Mouse (Mus musculus) inflammation-experienced regulatory T-cells, adult 6 months (primary cell): ENCODE measurements around the gene Rnf8. TPM values are rescaled to one million over a fixed set of nuclear protein-coding genes. Genes with fewer than 3 reads are reported as not detected.
A peak's percentile ranks its signal among the peaks of the same experiment; 100 is the strongest.

Experiments
- ATAC-seq: one replicate; pipeline ENCODE4 v1.8.0; 2017
- polyA plus RNA-seq, 3 experiments: library from polyadenylated mRNA; unstranded; fragments of 100-300 nt; shearing (Covaris generic); gene quantifications; one replicate each; pipeline ENCODE4 v1.2.1; 2017

Rnf8 gene
- polyA plus RNA-seq, 3 experiments from 2014 or later = 24.6 to 27.5 (median 24.9) TPM

DNA sequence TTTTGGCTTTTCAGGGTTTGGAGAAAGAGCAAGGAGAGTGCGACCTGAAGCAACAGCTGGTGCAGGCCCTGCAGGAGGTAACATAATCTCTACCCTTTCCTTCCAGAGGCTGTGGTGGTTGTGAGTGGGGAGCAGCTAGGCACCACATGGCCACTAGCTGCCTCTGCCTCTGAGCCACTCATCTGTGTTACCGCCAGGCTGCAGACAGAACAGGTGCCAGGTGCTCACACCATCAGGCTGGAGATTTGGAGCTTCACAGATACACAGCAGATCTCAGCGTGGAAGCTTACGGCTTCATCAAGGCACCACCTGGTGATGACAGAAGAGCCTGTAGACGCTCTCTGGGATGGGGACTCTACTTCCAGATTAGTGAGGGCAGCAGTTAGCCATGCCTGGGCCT lies 14.4 kb downstream of the Rnf8 start:
- ATAC-seq = no peak

- no peak for ATAC-seq
These were observed 15.0 kb downstream of the Rnf8 start for GRCm38 (mm10) chr17:29629620-29630019.

GRCm38 (mm10) chr17:29632312-29632711 lies 17.7 kb downstream of the Rnf8 start:
- ATAC-seq = no peak

DNA sequence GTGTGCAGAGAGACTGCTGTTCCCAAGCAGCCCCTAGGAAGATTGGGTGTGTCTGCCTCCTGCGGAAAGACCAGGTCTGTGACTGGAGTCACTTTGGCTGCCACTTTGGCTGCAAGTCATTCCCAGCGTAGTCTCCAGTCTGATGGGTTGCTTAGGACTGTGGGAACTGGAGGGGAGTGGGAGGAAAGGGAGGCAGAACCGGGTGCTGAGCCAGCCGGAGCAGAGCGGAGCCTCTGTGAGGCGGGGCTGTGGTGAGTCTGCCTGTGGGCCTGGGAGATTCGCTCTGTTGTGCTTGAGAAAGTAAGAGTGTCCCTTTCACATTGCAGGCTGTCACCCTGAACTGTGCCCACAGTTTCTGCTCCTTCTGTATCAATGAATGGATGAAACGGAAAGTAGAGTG lies 20.9 kb downstream of the Rnf8 start:
- ATAC-seq = no peak

DNA sequence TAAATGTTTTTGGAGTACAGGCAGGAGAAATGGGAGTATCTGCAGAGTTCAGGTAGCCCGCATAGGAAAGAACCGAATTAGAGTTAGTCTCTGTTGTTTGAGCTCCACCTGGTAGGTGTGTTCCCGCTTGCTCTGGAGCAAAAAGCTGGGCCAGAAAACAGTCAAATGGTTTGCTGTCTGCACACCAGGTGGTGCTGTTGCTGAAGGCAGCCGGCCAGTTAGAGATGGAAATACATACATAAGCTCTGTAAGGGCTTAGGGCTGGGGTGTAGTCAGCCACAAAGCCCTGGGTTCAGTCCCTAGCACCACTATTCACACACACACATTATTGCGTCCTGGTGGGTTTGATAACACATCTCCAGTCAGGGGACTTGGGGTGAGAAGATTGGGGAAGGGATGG lies 21.5 kb downstream of the Rnf8 start:
- no peak for ATAC-seq

- no peak for ATAC-seq
These were observed 22.8 kb downstream of the Rnf8 start for GRCm38 (mm10) chr17:29637377-29637776.

GRCm38 (mm10) chr17:29637895-29638294 lies 23.3 kb downstream of the Rnf8 start:
- no peak for ATAC-seq

GRCm38 (mm10) chr17:29640971-29641370 lies 26.4 kb downstream of the Rnf8 start:
- ATAC-seq = no peak

DNA sequence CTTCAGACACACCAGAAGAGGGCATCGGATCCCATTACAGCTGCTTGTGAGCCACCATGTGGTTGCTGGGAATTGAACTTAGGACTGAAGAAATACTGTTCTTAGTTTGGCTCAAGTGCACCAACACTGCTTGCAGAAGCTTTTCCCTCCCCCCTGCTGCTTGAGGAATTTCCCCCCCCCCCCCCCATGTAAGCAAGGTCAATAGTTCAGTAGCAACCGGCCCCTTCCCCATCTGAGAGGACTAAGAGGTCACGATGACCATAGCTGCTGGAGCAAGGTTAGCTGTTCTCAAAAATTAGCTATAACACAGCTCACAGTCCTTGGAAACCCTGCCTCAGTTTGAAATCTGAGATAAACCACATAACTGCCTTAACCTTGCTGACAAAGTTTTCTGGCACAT lies 27.6 kb downstream of the Rnf8 start:
- ATAC-seq = no peak

- ATAC-seq = no peak
These were observed 43.7 kb downstream of the Rnf8 start for GRCm38 (mm10) chr17:29658249-29658648.

DNA sequence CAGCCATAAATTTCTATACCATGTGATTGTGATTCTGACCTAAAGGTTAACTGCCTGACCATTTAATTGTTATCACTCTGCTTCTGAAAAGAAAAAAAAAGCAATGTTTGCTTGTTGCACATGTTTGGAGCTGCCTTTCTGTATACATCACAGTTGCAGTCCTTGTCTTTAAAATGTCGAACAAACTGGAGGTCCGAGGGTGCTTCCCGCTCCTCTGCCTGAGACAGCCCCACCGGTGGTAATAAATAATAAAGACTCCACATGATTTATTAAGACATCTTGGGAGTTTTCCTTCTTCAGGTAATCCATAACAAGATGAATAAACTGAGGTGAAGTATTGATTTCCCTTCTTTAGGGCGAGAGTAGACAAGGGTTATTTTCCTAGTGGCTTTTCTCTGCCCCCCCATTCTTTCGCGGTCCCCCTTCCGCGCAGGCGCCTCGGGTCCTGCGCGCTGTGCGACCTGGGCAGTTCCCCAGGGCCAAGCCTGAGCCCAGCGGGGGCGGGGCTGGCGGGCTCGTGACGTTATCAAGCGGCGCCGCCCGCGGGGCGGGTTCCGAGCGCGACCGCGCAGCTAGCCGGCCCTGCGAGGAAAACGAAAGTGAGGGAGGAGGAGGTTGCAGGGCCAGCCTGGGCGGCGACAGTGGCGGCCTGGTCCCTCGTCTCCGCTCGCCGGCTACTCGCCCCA lies 45.6 kb downstream of the Rnf8 start, which contains the start of gene Cmtr1:
Gene Cmtr1 (plus strand): TSS at position 520 of the 686 bp plus-strand sequence.
- peak; percentile 85 for ATAC-seq

DNA sequence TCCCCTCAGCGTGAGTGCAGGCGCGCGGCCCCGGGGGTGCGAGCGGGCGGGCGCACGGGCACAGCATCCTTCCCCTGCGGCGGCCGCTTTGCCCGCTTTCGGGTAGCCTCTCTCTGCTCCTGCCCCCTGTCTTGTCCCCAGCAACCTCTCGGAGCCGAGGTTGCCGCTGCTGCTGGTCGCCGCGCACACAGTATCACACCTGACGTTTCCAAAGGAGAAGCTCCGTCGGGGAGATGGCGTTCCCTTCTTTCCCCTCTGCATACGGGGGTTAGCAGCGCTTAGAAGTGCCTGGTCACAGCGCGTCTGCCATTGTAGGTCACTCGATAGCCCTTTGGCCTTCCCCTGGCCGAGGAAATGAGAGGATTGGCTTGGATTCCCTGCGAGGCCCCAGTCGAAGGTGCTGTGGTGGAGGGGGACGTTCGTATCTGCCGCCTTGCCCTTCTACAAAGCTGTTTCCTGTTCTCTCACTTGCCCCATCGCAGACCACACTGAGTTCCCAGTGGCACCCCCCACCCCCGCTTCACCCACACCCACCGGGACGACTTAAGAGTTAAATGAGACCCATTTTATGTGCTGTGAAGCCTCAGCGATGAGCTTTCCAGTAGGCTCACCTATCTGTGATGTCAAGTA lies 46.3 kb downstream of the Rnf8 start:
- peak; percentile 57 for ATAC-seq

GRCm38 (mm10) chr17:29662145-29662544 lies 47.6 kb downstream of the Rnf8 start:
- ATAC-seq = no peak

DNA sequence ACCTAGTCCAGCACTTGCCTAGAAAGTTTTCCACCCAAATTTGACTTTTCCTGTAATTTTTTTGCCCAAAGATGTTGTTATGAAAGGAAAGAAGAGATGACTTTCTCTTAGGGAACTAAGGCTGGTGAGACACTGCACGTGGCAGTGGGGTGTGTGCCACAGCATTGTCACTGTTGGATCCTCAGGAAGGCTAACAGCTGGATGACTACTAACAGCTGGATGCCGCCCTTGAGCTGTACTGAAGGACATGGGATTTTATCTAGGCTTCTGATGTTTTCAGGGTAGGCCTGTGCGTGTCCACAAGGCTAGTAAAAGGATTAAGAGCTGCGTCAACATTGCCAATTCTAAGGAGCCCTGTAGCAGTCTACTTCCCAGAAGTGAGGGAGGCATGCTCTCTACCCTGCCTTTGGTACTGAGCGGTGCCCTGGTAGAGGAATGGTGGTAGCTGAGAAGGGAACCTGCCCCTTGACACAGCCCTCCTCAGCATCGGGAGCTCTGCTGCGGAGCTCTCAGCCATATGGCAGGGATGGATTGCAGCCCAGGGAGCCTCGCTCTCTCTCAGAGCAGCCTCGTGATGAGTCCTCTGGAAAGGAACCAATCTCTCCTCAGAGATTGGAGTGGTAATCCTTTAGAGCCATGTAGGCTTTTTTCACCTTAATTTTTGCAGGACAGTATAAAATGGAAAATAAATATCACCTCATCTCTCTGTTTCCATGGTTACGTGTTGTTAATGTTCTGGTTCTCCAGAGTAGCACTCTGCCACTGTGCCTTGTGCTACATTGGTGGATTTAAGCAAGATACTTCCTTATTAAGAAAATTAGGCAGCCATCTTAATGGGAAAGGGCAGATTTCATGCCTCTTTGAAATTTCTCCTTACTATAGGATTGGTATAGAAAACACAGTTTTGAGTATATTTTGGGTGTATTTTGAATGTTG lies 53.7 kb downstream of the Rnf8 start:
- no peak for ATAC-seq

- ATAC-seq = no peak
These were observed 54.4 kb downstream of the Rnf8 start for GRCm38 (mm10) chr17:29669030-29669429.

DNA sequence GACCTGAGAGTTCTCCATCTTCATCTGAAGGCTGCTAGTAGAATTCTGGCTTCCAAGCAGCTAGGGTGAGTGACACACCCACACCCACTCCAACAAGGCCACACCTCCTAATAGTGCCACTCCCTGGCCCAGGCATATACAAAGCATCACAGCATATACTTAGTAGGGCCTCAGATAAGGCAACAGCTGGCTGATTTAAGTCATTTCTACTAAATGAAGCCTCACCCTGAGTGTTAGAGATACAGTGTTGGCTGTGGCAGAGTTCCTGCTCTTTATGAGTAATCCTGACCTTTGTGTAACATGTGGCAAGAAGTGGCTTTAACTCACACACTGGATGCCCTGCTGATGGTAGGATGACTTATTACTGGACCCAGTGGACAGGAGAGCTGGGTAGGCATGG lies 55.3 kb downstream of the Rnf8 start:
- ATAC-seq = no peak

DNA sequence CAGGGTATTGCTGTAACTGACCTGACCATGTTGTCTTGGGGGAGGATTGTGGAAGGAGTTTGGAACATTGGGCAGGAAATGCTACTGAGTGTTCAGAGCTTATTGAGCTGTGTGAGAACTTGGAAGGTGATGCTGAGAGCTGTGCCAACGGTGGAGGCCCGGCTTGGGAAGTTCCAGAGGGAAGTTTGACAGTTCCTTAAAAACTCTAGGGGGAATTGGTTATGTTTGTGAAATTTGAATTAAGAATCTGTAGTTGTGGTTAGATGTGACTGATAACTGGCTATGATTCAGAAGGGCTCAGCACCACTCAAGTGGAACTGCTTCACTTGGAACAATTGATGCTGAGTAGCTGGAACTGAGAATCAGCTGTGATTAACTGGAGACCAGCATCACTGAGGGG lies 56.4 kb downstream of the Rnf8 start:
- ATAC-seq = no peak

DNA sequence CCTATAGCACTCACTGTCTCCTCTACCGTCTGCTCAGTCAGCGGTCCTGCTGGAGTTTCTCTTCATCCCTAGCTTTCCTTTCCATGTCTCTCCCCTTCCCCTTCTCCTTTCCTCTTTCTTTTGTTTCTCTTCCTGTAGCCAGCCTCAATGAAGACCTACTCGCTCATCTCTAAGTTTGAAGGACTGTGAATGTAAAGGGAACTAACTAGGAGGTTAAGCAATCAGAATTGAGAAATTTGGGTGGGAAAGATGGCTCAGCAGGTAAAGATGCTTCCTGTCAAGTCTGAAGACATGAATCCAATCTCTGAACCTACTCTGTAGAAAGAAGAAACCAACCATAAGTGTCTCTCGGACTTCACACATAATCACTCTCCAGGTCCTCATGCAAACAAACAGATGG lies 58.7 kb downstream of the Rnf8 start:
- no peak for ATAC-seq

GRCm38 (mm10) chr17:29678526-29678925 lies 63.9 kb downstream of the Rnf8 start:
- ATAC-seq = no peak

- ATAC-seq = no peak
These were observed 64.6 kb downstream of the Rnf8 start for GRCm38 (mm10) chr17:29679038-29679767.

DNA sequence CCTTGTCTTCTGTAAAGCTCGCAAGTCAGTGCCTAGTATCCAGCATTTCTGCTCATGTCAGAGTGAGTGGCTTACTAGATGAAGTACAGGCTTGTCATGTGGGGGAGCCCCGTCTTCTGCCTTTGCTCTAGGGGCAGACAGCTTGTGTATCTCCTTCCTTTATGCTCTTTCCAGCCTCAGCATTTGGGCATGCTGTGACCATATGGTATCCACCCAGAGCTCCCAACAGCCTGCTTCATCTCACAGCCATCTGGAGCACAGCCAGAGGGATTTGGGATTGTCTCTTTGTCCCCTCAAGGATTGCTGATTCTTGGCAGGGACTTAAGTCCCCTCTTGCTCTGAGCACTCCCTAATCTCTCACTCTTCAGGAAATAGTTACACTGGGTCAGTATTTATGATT lies 65.6 kb downstream of the Rnf8 start:
- no peak for ATAC-seq

DNA sequence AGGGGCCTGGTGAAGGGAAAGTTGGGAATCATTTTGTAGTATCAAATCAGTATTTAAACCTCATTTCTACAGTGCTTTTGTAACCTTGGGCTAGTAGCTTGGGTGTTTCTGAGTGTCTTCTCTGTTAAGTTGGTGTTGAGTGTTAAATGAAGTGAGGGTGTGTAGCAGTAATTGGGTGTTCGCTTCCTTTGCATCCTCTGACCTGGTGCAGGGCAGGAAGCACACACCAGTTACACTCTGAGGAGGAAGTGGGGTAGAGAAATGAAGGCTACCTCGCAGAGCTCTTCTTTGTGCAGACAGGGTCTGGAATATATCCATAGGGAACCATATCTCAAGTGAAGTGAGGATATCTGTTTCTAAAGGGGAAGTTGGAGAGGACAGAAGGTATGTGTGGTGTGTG lies 66.3 kb downstream of the Rnf8 start:
- ATAC-seq = no peak

- ATAC-seq = no peak
These were observed 67.1 kb downstream of the Rnf8 start for GRCm38 (mm10) chr17:29681669-29682068.
